Mouse (Mus musculus): Measurements from ENCODE around the gene Irx2.

GRCm38 (mm10) chr13:72640131-72640521 lies 11.5 kb downstream of the Irx2 start:
- TF ChIP-seq POLR2A (IDR thresholded peaks at IDR 0.05; ENCODE audit: borderline replicate concordance, control insufficient read depth, low read depth, low read length) = no peak
- no peak for TF ChIP-seq CTCF (IDR thresholded peaks at IDR 0.05; ENCODE audit: control insufficient read depth, insufficient read depth, low read length)

Measured in bone marrow, adult 2 months (tissue).